Mouse (Mus musculus): ENCODE results near the gene 1700061G19Rik. TPM values are rescaled to one million over a fixed set of nuclear protein-coding genes. Genes with fewer than 3 reads are reported as not detected.

1700061G19Rik gene
- total and polyA plus RNA-seq, 3 experiments: 0.27 to 0.68 TPM; not detected in 1

DNA sequence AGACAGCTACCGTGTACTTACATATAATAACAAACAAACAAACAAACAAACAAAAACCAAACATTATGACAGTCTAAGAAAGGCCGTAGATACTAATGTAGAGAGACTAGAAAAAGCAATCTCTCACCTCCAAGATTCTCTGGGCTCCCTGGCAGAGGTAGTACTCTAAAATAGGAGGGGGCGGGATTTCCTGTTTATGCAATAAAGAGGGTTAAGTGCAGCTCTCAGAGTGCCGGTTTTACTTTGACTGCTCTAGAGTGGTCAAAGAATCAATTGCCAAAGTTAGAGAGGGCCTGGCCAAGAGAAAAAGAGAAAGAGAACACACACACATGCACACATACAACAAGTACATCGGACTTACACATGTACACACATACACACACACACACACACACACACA lies 33.1 kb upstream of the 1700061G19Rik start:
- Histone ChIP-seq H3K27me3 (ENCODE audit: control insufficient read depth in 1 of 2, insufficient read depth in 2 of 2, low read length in 2 of 2) (peaks cover 3 to 6% of the 10 kb centered on the region in 2 experiments; a peak in 3 of 4 replicates), H3K4me3 (ENCODE audit: control insufficient read depth in 1 of 2, insufficient read depth in 1 of 2, low read depth in 2 of 2, low read length in 2 of 2) (no peak overlapping the region), H3K9ac (ENCODE audit: control insufficient read depth, low read depth, low read length, poor library complexity, severe bottlenecking) (no peak overlapping the region), H3K27ac (ENCODE audit: control insufficient read depth, low read depth, low read length) (no peak overlapping the region), H3K9me3 (replicated peaks; ENCODE audit: insufficient read depth, low read length) (no peaks in the 10 kb centered on the region), H3K36me3 (ENCODE audit: control insufficient read depth in 1 of 2, insufficient read depth in 2 of 2, low read length in 2 of 2) (no peaks in the 10 kb centered on the region), H3K4me1 (ENCODE audit: control insufficient read depth in 1 of 2, insufficient read depth in 2 of 2, low read length in 2 of 2) (no peaks in the 10 kb centered on the region), H3K79me2 (ENCODE audit: control insufficient read depth, insufficient read depth, low read length, poor library complexity) (no peaks in the 10 kb centered on the region)
- no peak for DNase-seq (ENCODE audit: low read depth, low spot score)
- TF ChIP-seq ZMIZ1 (IDR thresholded peaks at IDR 0.05; ENCODE audit: low read depth, low read length) (no peak), RCOR1 (IDR thresholded peaks at IDR 0.05; ENCODE audit: low read depth, low read length) (no peak), MAFK (IDR thresholded peaks at IDR 0.05; ENCODE audit: borderline replicate concordance, low read depth, low read length) (no peak), CHD2 (IDR thresholded peaks at IDR 0.05; ENCODE audit: low read length) (no peak)

DNA sequence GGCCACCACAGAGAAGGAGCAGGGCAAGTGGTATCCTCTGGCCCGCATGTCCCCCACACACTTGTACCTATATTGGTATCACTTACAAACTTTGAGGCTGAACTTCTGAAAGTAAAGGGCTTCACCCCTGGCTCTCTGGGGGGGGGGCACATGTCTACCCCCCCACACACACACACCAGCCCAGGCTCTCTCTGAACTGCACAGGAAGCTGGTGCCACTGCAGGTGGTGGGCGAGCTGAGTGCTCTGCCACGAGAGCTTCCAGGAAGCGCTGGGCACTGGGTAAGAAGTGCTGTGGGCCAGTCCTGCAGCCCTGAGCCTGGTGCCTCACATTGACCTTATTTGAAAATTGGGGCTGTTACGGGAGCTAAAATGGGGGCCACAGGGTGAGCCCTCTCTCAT lies 31.6 kb upstream of the 1700061G19Rik start:
- Histone ChIP-seq H3K79me2 (ENCODE audit: control insufficient read depth, insufficient read depth, low read length, poor library complexity) (no peaks in the 10 kb centered on the region), H3K9ac (ENCODE audit: control insufficient read depth, low read depth, low read length, poor library complexity, severe bottlenecking) (no peak overlapping the region), H3K36me3 (ENCODE audit: control insufficient read depth in 1 of 2, insufficient read depth in 2 of 2, low read length in 2 of 2) (no peaks in the 10 kb centered on the region), H3K4me1 (ENCODE audit: control insufficient read depth in 1 of 2, insufficient read depth in 2 of 2, low read length in 2 of 2) (no peaks in the 10 kb centered on the region), H3K9me3 (replicated peaks; ENCODE audit: insufficient read depth, low read length) (no peaks in the 10 kb centered on the region), H3K4me3 (ENCODE audit: control insufficient read depth in 1 of 2, insufficient read depth in 1 of 2, low read depth in 2 of 2, low read length in 2 of 2) (no peak overlapping the region), H3K27ac (ENCODE audit: control insufficient read depth, low read depth, low read length) (no peak overlapping the region), H3K27me3 (ENCODE audit: control insufficient read depth in 1 of 2, insufficient read depth in 2 of 2, low read length in 2 of 2) (peaks cover 3 to 4% of the 10 kb centered on the region in 2 experiments; a peak in 3 of 4 replicates)
- DNase-seq (ENCODE audit: low read depth, low spot score): no peak
- TF ChIP-seq GABPA (IDR thresholded peaks at IDR 0.05; ENCODE audit: low read depth, low read length): no peak
- no peak for TF ChIP-seq MXI1 (IDR thresholded peaks at IDR 0.05; ENCODE audit: low read depth, low read length)

DNA sequence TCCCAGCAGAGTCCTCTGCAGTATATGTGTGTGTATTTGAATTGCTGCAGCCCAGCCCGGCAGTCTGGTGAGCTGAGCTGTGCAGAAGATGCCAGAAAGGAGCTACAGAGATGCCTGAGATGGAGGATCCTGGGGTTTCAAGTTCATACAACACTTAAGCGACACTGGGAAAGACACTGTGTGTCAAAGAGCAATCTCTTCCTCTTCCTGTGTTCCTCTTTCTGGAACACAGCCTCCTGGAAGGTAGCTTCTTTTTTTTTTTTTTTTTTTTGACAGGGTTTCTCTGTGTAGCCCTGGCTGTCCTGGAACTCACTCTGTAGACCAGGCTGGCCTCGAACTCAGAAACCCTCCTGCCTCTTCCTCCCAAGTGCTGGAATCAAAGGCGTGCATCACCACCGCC lies 26.5 kb upstream of the 1700061G19Rik start:
- no peaks in the 10 kb centered on the region for H3K9me3 ChIP-seq (replicated peaks; ENCODE audit: insufficient read depth, low read length)
- peak; percentile 82 for TF ChIP-seq ZNF384 (IDR thresholded peaks at IDR 0.05; ENCODE audit: low read depth, low read length)
- no peak for TF ChIP-seq SIN3A (IDR thresholded peaks at IDR 0.05; ENCODE audit: low read length)
- no peak overlapping the region for H3K9ac ChIP-seq (ENCODE audit: control insufficient read depth, low read depth, low read length, poor library complexity, severe bottlenecking)
- no peaks in the 10 kb centered on the region for H3K36me3 ChIP-seq (ENCODE audit: control insufficient read depth in 1 of 2, insufficient read depth in 2 of 2, low read length in 2 of 2)
- no peaks in the 10 kb centered on the region for H3K4me1 ChIP-seq (ENCODE audit: control insufficient read depth in 1 of 2, insufficient read depth in 2 of 2, low read length in 2 of 2)
- no peaks in the 10 kb centered on the region for H3K27me3 ChIP-seq (ENCODE audit: control insufficient read depth in 1 of 2, insufficient read depth in 2 of 2, low read length in 2 of 2)
- no peaks in the 10 kb centered on the region for H3K79me2 ChIP-seq (ENCODE audit: control insufficient read depth, insufficient read depth, low read length, poor library complexity)
- H3K27ac ChIP-seq (ENCODE audit: control insufficient read depth, low read depth, low read length): no peak overlapping the region
- H3K4me3 ChIP-seq (ENCODE audit: control insufficient read depth in 1 of 2, insufficient read depth in 1 of 2, low read depth in 2 of 2, low read length in 2 of 2): no peak overlapping the region
- DNase-seq (ENCODE audit: low read depth, low spot score): peak; percentile 36

DNA sequence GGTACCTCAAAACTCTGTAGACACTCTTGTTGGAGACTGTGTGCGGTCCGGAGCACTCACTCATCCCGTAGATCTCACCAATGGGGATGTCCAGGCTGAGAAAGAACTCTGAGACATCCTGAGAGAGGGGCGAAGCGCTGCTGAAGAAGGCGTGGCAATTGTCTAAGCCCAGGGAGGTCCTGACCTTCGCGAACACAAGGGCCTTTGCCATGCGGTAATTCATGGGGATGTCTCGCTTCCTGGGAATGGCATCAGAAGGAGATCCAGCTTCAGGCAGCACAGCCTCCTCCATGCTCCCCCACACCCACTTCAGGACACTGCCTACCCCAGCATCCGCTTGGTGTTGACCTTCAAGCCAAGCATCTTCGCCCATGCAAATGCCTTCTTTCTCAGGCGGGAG lies 25.6 kb upstream of the 1700061G19Rik start:
- TF ChIP-seq MAX (IDR thresholded peaks at IDR 0.05; ENCODE audit: low read length) (no peak), UBTF (IDR thresholded peaks at IDR 0.05; ENCODE audit: borderline replicate concordance, insufficient read depth, low read depth, low read length) (no peak), ZMIZ1 (IDR thresholded peaks at IDR 0.05; ENCODE audit: low read depth, low read length) (no peak), SIN3A (IDR thresholded peaks at IDR 0.05; ENCODE audit: low read length) (no peak), ELF1 (IDR thresholded peaks at IDR 0.05; ENCODE audit: low read depth, low read length) (no peak), MAFK (IDR thresholded peaks at IDR 0.05; ENCODE audit: borderline replicate concordance, low read depth, low read length) (no peak), MYC (IDR thresholded peaks at IDR 0.05; ENCODE audit: low read depth, low read length) (no peak), E2F4 (IDR thresholded peaks at IDR 0.05; ENCODE audit: borderline replicate concordance, low read depth, low read length) (no peak), KAT2A (conservative IDR thresholded peaks at IDR 0.05; ENCODE audit: low read depth, low read length) (no peak), GABPA (IDR thresholded peaks at IDR 0.05; ENCODE audit: low read depth, low read length) (no peak), ZC3H11A (IDR thresholded peaks at IDR 0.05; ENCODE audit: low read depth, low read length) (no peak), POLR2AphosphoS2 (IDR thresholded peaks at IDR 0.05; ENCODE audit: low read length) (no peak), MXI1 (IDR thresholded peaks at IDR 0.05; ENCODE audit: low read depth, low read length) (no peak)
- Histone ChIP-seq H3K27ac (ENCODE audit: control insufficient read depth, low read depth, low read length) (no peak overlapping the region), H3K4me3 (ENCODE audit: control insufficient read depth in 1 of 2, insufficient read depth in 1 of 2, low read depth in 2 of 2, low read length in 2 of 2) (no peak overlapping the region)

More for the DNA sequence above, 25.6 kb upstream of the 1700061G19Rik start:
- no peak overlapping the region for H3K9ac ChIP-seq (ENCODE audit: control insufficient read depth, low read depth, low read length, poor library complexity, severe bottlenecking)
- H3K4me1 ChIP-seq (ENCODE audit: control insufficient read depth in 1 of 2, insufficient read depth in 2 of 2, low read length in 2 of 2): no peaks in the 10 kb centered on the region
- DNase-seq (ENCODE audit: low read depth, low spot score): no peak
- no peaks in the 10 kb centered on the region for H3K27me3 ChIP-seq (ENCODE audit: control insufficient read depth in 1 of 2, insufficient read depth in 2 of 2, low read length in 2 of 2)
- H3K79me2 ChIP-seq (ENCODE audit: control insufficient read depth, insufficient read depth, low read length, poor library complexity): no peaks in the 10 kb centered on the region
- no peaks in the 10 kb centered on the region for H3K9me3 ChIP-seq (replicated peaks; ENCODE audit: insufficient read depth, low read length)
- H3K36me3 ChIP-seq (ENCODE audit: control insufficient read depth in 1 of 2, insufficient read depth in 2 of 2, low read length in 2 of 2): no peaks in the 10 kb centered on the region

Measured in MEL (cell line).